Mouse (Mus musculus): ENCODE measurements around the gene Sept11.

Sept11 gene

GRCm38 (mm10) chr5:93172536-93172935 is 79.3 kb downstream of the Sept11 start:
- no peak for DNase-seq (ENCODE audit: low spot score in 2 of 2)

DNA sequence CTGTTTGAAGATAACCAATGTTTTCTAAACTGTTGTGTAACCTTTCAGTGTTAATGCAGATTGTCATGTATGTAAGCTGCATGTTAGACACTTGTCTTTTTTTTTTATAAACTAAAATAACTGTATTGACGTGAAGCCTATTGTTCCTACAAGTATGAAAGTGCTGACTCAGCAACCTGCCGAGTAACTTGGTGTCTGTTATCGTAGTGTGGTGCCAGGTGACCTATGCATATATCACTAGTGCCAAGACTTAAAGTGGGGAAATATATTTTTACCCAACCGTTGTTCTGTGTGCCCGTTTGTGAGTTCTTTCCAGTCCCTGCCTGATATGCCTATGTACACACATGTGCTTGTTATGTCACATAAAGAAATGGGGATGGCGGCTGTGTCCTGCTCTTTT is 81.4 kb downstream of the Sept11 start:
- no peak for DNase-seq (ENCODE audit: low spot score in 2 of 2)

GRCm38 (mm10) chr5:93178616-93179015 is 85.4 kb downstream of the Sept11 start:
- no peak for DNase-seq (ENCODE audit: low spot score in 2 of 2)

- DNase-seq (ENCODE audit: low spot score in 2 of 2) = peak in 1 of 2 experiments; percentile 11
These were observed 87.0 kb downstream of the Sept11 start for GRCm38 (mm10) chr5:93180252-93180651.

GRCm38 (mm10) chr5:93183311-93183710 is 90.1 kb downstream of the Sept11 start:
- DNase-seq (ENCODE audit: low spot score in 2 of 2) = no peak

- DNase-seq (ENCODE audit: low spot score in 2 of 2) = no peak
These were observed 91.3 kb downstream of the Sept11 start for GRCm38 (mm10) chr5:93184548-93184947.

GRCm38 (mm10) chr5:93189607-93190006 is 96.4 kb downstream of the Sept11 start:
- no peak for DNase-seq (ENCODE audit: low spot score in 2 of 2)

- no peak for DNase-seq (ENCODE audit: low spot score in 2 of 2)
These were observed 97.2 kb downstream of the Sept11 start for GRCm38 (mm10) chr5:93190428-93190827.

DNA sequence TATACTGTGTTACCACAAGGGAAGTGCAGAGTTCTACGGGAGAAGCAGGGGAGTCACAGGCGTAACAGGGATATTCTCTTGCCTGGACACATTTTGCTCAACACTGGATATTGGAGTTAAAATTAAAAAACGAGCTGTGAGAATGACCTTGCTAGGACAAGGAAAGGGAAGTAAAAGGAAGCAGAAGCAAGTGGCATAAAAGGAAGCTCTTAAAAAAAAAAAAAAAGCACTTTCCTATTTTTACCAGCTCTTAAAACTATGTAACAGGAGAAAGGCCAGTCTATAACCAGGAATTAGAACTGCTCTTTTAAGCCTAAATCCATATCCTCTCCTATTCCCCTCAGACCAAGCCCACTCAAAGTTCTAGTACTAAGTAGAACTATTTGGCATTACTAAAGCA is 105.0 kb downstream of the Sept11 start:
- DNase-seq (ENCODE audit: low spot score in 2 of 2) = no peak

DNA sequence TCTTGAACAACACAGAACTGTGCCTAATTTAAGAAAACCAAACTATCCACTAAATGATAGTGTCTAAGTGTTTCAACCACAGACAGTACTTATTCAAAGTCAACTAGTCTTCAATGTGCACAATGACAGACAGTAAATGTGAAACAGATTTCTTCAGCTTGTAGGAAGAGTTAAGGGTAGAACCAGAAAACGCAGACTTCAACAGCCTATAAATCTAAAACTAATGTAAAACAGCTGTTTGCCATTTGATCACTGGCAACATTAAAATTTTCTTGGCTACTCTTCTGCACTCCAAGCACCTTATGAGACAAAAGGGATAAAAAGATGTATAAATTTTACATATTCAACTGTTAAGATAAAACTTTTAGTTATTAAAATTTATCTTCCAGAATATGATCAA is 107.9 kb downstream of the Sept11 start:
- no peak for DNase-seq (ENCODE audit: low spot score in 2 of 2)

DNA sequence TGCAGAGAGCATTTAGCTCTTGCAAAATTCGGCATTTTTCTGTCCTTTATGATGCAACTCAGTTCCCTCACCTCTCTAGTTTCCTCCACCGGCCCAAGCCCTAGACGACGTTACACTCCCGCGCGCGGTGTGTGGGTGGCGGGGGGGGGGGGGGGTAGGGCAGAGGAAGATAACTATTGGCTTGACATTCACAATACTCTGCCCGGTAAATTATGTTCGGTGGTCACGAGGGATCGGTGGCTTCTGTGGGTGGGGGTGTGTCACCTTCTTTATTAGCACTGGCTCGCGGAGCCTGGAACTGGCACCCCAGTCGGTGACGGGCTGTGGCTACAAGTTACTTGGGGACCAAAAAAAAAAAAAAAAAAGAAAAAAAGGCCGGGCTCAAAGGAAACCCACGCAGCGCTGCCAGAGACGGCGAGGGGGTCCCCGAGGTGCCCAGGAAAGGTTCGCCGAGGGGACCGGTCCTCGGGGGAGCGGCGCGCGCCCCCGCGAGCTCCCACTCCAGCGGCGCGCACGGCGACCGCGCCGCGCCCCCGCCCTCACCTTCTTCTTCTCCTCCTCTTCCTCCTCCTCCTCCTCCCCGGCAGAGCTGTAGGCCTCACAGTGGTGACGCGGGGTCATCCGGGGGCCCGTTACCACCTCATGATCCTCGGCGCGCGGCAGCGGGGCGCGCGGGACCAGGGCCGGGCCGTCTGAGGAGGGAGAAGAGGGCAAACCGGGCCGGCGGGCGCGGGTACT is 112.3 kb downstream of the Sept11 start:
- peak; percentile 63 to 69 for DNase-seq (ENCODE audit: low spot score in 2 of 2)

DNA sequence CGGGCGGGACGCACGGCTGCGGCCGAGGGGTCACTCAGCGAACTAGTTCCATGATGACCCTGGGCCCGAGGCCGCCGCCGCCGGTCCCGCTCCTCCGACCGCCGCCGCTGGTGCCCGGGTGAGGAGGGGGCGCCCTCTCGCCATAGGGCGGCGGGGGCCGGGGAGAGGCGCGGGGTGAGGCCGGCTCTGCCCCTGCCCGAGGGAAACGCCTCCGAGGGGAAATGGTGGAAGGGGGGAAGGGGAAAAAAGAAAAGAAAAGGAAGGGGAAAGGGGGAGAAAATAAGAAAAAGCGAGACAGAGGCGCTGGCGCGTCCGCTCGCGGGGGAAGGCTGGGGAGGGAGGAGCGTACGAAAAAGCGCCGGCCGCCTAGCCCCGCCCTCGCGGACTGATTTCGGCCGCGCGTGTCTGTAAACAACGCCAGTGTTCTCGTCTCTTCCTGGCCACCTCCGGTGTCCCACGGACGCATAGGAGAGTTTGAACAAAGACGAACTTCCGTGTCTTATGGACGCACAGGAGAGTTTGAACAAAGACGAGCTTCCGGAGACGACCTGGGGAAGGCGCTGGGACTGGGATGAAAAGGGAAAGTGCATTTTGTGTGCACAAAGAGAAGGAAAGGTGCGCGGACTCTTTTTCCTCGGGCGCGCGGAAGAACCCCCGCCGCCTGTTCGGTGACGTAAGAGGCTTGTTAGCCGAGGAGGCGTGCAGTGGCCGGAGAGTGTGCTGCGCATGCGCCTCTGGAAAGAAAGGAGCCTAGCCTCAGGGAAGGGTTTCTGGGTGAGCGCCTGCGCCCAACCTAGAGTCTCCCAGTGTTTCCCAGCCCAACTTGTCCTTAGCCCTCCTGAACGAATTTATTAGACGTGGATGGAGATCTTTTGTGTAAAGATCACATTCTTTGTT is 113.1 kb downstream of the Sept11 start, which contains the start of the genes Ccni and 2010109A12Rik:
Ccni (minus strand) TSS at position 387 of the 897 bp plus-strand sequence.
2010109A12Rik (plus strand) TSS at position 410 of the 897 bp plus-strand sequence.
- DNase-seq (ENCODE audit: low spot score in 2 of 2) = peak; percentile 93 to 94

GRCm38 (mm10) chr5:93207006-93207348 is 113.7 kb downstream of the Sept11 start:
- DNase-seq (ENCODE audit: low spot score in 2 of 2) = peak in 1 of 2 experiments; percentile 43

GRCm38 (mm10) chr5:93207555-93207954 is 114.3 kb downstream of the Sept11 start:
- peak; percentile 12 for DNase-seq (ENCODE audit: low spot score in 2 of 2)

- no peak for DNase-seq (ENCODE audit: low spot score in 2 of 2)
These were observed 125.1 kb downstream of the Sept11 start for GRCm38 (mm10) chr5:93218375-93218774.

DNA sequence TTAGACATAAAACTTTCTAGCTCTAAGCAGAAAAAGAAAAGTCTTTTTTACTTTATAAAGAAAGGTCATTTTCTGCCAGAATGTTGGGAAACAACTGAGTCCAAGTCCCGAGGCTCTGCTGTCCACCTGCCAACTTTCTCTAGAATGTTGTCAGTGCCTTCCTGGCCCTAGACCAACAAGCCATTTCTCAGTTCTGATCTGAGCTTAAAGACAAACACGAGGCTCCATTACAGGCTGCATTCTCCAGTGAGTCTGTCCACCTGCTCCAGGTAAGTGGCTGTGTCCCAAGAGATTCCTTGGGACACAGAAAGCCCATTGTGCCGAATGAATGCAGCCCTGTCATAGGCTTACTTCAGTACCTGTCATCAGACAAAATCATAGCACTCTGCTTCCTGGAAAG is 128.4 kb downstream of the Sept11 start:
- DNase-seq (ENCODE audit: low spot score in 2 of 2) = no peak

GRCm38 (mm10) chr5:93224549-93224948 is 131.3 kb downstream of the Sept11 start:
- no peak for DNase-seq (ENCODE audit: low spot score in 2 of 2)

All from spleen, postnatal 36 days (tissue).